In the genomic region with DNA sequence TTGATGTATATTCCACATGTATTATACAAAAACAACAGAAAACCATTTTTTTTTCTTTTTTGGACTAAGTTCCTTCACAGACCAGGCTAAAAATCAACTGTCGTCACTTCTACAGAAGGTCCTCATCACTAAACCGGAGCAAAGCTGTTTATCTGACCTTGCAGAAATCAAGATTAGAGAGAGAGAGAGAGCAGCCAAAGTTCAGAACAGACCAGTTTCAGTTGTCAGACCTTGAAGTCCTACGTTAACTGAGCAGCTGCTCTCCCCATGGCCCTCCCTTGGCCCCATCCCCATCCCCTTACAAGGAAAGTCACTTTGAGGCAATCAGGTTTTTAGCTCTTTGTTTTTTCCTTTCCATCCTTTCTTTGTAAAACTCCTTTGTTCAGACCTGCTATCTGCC, we compare ENCODE assay signal across 16 mouse cellular contexts. TPM values are rescaled to one million over a fixed set of nuclear protein-coding genes. Genes with fewer than 3 reads are reported as not detected.
DNase-seq lines count a peak whose midpoint lies in the region; ATAC-seq and TF ChIP-seq lines count a peak whose summit lies in the region.
"Had no signal": no experiment of that assay in that cellular context is flagged by ENCODE, and none has a peak within 500 bp of the region (broad histone marks: within the 10 kb centered on the region; RNA-seq: fewer than 3 reads in every experiment).

No protein-coding gene starts in this region.

- no peaks in the 10 kb centered on the region for H3K4me1 ChIP-seq in limb, embryonic 14.5 days (ENCODE audit: control insufficient read depth, insufficient read depth, low read length)
- H3K4me1 ChIP-seq in limb, embryonic 10.5 days: no peaks in the 10 kb centered on the region
- H3K4me1 ChIP-seq: forebrain, embryonic 12.5 days; heart, embryonic 12.5 days; midbrain, embryonic 12.5 days had no signal

- TF ChIP-seq POLR2A in limb, embryonic 14.5 days (IDR thresholded peaks at IDR 0.05; ENCODE audit: borderline replicate concordance, extremely low read depth, insufficient read depth, insufficient read length): no peak

- no peaks in the 10 kb centered on the region for H3K27me3 ChIP-seq in limb, embryonic 14.5 days (ENCODE audit: control insufficient read depth, insufficient read depth, low read length)
- no peaks in the 10 kb centered on the region for H3K27me3 ChIP-seq in limb, embryonic 10.5 days (ENCODE audit: low read depth, poor library complexity, severe bottlenecking)
- H3K27me3 ChIP-seq: forebrain, embryonic 12.5 days; heart, embryonic 12.5 days; midbrain, embryonic 12.5 days had no signal

- ATAC-seq in limb, embryonic 14.5 days (ENCODE audit: low FRiP score, low read depth): no peak
- peak; percentile 55; the same call in 1 of the 2 replicates for ATAC-seq in megakaryocyte-erythroid progenitor cell, adult 5-6 weeks (replicated peaks; ENCODE audit: low FRiP score, low TSS enrichment, poor library complexity, severe bottlenecking)

- H3K36me3 ChIP-seq in limb, embryonic 14.5 days (ENCODE audit: control insufficient read depth, insufficient read depth, low read length): no peaks in the 10 kb centered on the region
- H3K36me3 ChIP-seq in limb, embryonic 10.5 days: no peaks in the 10 kb centered on the region
- H3K36me3 ChIP-seq: forebrain, embryonic 12.5 days; heart, embryonic 12.5 days; liver, embryonic 15.5 days; midbrain, embryonic 12.5 days had no signal

- H3K9ac ChIP-seq in limb, embryonic 14.5 days (ENCODE audit: low read depth, low read length, severe bottlenecking): no peak overlapping the region
- H3K9ac ChIP-seq: forebrain, embryonic 12.5 days; heart, embryonic 12.5 days; liver, embryonic 15.5 days; midbrain, embryonic 12.5 days had no signal

- WGBS in limb, embryonic 14.5 days: 68% methylated on average over 3 of the region's 3 CpGs
- 86% methylated on average over 3 of the region's 3 CpGs for WGBS in limb, embryonic 10.5 days

- H3K4me2 ChIP-seq in limb, embryonic 14.5 days (replicated peaks; ENCODE audit: low read depth, low read length, severe bottlenecking): no peak overlapping the region
- H3K4me2 ChIP-seq: forebrain, embryonic 12.5 days; heart, embryonic 12.5 days; liver, embryonic 15.5 days; midbrain, embryonic 12.5 days had no signal

- H3K4me3 ChIP-seq in limb, embryonic 14.5 days (replicated peaks; ENCODE audit: low read length): no peak overlapping the region
- no peak overlapping the region for H3K4me3 ChIP-seq in limb, embryonic 10.5 days
- H3K4me3 ChIP-seq: forebrain, embryonic 12.5 days; heart, embryonic 12.5 days; liver, embryonic 15.5 days; midbrain, embryonic 12.5 days had no signal

- no peaks in the 10 kb centered on the region for H3K9me3 ChIP-seq in limb, embryonic 14.5 days (ENCODE audit: control insufficient read depth, low read length)
- no peaks in the 10 kb centered on the region for H3K9me3 ChIP-seq in limb, embryonic 10.5 days (replicated peaks)
- H3K9me3 ChIP-seq: forebrain, embryonic 12.5 days; heart, embryonic 12.5 days; liver, embryonic 15.5 days; midbrain, embryonic 12.5 days had no signal

- H3K27ac ChIP-seq in limb, embryonic 14.5 days (replicated peaks; ENCODE audit: low read depth, low read length): no peak overlapping the region
- H3K27ac ChIP-seq in limb, embryonic 10.5 days: no peak overlapping the region
- H3K27ac ChIP-seq: forebrain, embryonic 12.5 days; liver, embryonic 15.5 days; midbrain, embryonic 12.5 days had no signal

- DNase-seq in adrenal gland, adult 2 months: peak; percentile 15
- no peak for DNase-seq in adrenal gland, adult 18-20 months (ENCODE audit: low spot score in 2 of 2)
- peak; percentile 14 for DNase-seq in limb, embryonic 14.5 days (ENCODE audit: low spot score)
- DNase-seq in limb, embryonic 10.5 days (ENCODE audit: low spot score): no peak
- DNase-seq in ZHBTc4 (ENCODE audit: low read depth, low spot score): peak; percentile 63
- DNase-seq in layer of hippocampus, postnatal 25 days (ENCODE audit: extremely low spot score in 1 of 2, low spot score in 1 of 2): no peak
- no peak for DNase-seq in neural tube, embryonic 10.5 days (ENCODE audit: extremely low spot score, low spot score)
- DNase-seq: cerebellum, postnatal 10 days; kidney, postnatal 10 days had no signal

RNA-seq across cellular contexts. Expression of gene Mgll, which starts 34.0 kb away (rescaled TPM):
- 100 to 1,000 TPM; 192 to 194 TPM for total RNA-seq in adrenal gland, adult 2 months (2021)
- 360 and 467 TPM in 2 replicates for polyA plus RNA-seq in adrenal gland, adult 2 months (2012; rRNA removed)
- 100 to 1,000 TPM; 197 to 247 TPM for total RNA-seq in adrenal gland, adult 18-20 months (2021)
- 7.5 and 9.0 TPM in 2 replicates for polyA plus RNA-seq in limb, embryonic 14.5 days (2012; rRNA removed)
- 17.6 and 18.8 TPM in 2 replicates for polyA plus RNA-seq in limb, embryonic 14.5 days (2014; fragmentation: Nextera tagmentation; extraction: Ambion mirVana)
- 1.6 and 3.3 TPM in 2 replicates for polyA plus RNA-seq in limb, embryonic 10.5 days (2016; fragmentation: Nextera tagmentation; extraction: Ambion mirVana)
- 17.9 and 19.1 TPM in 2 replicates for total RNA-seq in megakaryocyte-erythroid progenitor cell, adult 5-6 weeks (2014; fragmentation: Nextera tagmentation)
- total RNA-seq in megakaryocyte-erythroid progenitor cell, adult 5-6 weeks (2017): 8.9 and 9.3 TPM in 2 replicates
- total RNA-seq in layer of hippocampus, postnatal 25 days (2021): 100 to 1,000 TPM; 190 to 192 TPM

RNA-seq across cellular contexts. Expression of gene Kbtbd12, which starts 52.5 kb away (rescaled TPM):
- total RNA-seq in adrenal gland, adult 2 months (2021): 1 to 10 TPM in 1 of 2 experiments, under 1 TPM in 1; 0.84 to 1.1 TPM
- polyA plus RNA-seq in adrenal gland, adult 2 months (2012; rRNA removed): 0.06 TPM in 1 of 2 replicates, not detected in the other
- 1 to 10 TPM in 1 of 2 experiments, under 1 TPM in 1; 0.89 to 3.0 TPM for total RNA-seq in adrenal gland, adult 18-20 months (2021)
- 0.50 and 0.78 TPM in 2 replicates for polyA plus RNA-seq in limb, embryonic 14.5 days (2012; rRNA removed)
- 0.95 and 1.3 TPM in 2 replicates for polyA plus RNA-seq in limb, embryonic 14.5 days (2014; fragmentation: Nextera tagmentation; extraction: Ambion mirVana)
- polyA plus RNA-seq in limb, embryonic 10.5 days (2016; fragmentation: Nextera tagmentation; extraction: Ambion mirVana): 0.21 TPM in 1 of 2 replicates, not detected in the other
- 0.37 and 0.98 TPM in 2 replicates for total RNA-seq in megakaryocyte-erythroid progenitor cell, adult 5-6 weeks (2014; fragmentation: Nextera tagmentation)
- 0.47 and 0.57 TPM in 2 replicates for total RNA-seq in megakaryocyte-erythroid progenitor cell, adult 5-6 weeks (2017)
- under 1 TPM in 1 of 2 experiments, not detected in 1; 0.25 TPM for total RNA-seq in layer of hippocampus, postnatal 25 days (2021)
- polyA plus RNA-seq: embryonic facial prominence, embryonic 11.5 days; hindbrain, embryonic 11.5 days; midbrain, embryonic 12.5 days had no signal

Comparison
In these comparisons a context has a peak if more than half of its experiments do, and no peak if none do; other contexts are left out.
1. DNase-seq: peak in adrenal gland, adult 2 months (single experiment), limb, embryonic 14.5 days (single experiment) and ZHBTc4 (single experiment); none in adrenal gland, adult 18-20 months (0 of 2), limb, embryonic 10.5 days (single experiment), layer of hippocampus, postnatal 25 days (0 of 2) and neural tube, embryonic 10.5 days (single experiment).
2. RNA of gene Mgll, which starts 34.0 kb away (total RNA-seq): 197 to 247 TPM in adrenal gland, adult 18-20 months, 192 to 194 TPM in adrenal gland, adult 2 months and 190 to 192 TPM in layer of hippocampus, postnatal 25 days; 8.9 to 19.1 TPM in megakaryocyte-erythroid progenitor cell, adult 5-6 weeks; every median in the first group is over 4 times any median in the second.